Mouse (Mus musculus) cerebellum, adult 2 months (tissue): ENCODE results near the gene Gpr85.

Experiments used
- CTCF ChIP-seq: fragments of 200-500 bp; IDR thresholded peaks from 2 replicates; pipeline ENCODE4 v1.5.1; 2011; ENCODE audit warnings: low read depth, mild to moderate bottlenecking, control low read depth, low read length, moderate library complexity, borderline replicate concordance; ENCODE audit not compliant: insufficient read depth
- POLR2A ChIP-seq: fragments of 200-500 bp; IDR thresholded peaks from 2 replicates; pipeline ENCODE4 v1.6.1; 2011; ENCODE audit warnings: low read length, control low read depth, borderline replicate concordance; ENCODE audit not compliant: insufficient read depth

GRCm38 (mm10) chr6:13835720-13836665 is 3.7 kb downstream of the Gpr85 start:
- TF ChIP-seq CTCF: no peak
- TF ChIP-seq POLR2A: peak; percentile 58; the same call in 1 of the 2 replicates
